8 mouse cellular contexts compared by ENCODE assay signal in genomic region chr7:98968082-98968674, GRCm38 (mm10).
DNase-seq lines count a peak whose midpoint lies in the region; ATAC-seq and TF ChIP-seq lines count a peak whose summit lies in the region.

No protein-coding gene starts in this region.

- no peak overlapping the region for H3K4me3 ChIP-seq in lung, embryonic 14.5 days (ENCODE audit: low read depth, low read length)
- H3K4me3 ChIP-seq in lung, adult 2 months (replicated peaks; ENCODE audit: extremely low read depth, low read depth, low read length) = no peak overlapping the region
- 0 out of 2 replicates have a peak overlapping the region, but pooled peaks have one; percentile 4 for H3K4me3 ChIP-seq in hindbrain, embryonic 14.5 days (replicated peaks; ENCODE audit: low read length)
- no peak overlapping the region for H3K4me3 ChIP-seq in liver, embryonic 11.5 days (ENCODE audit: low read depth, low read length)

- H3K27ac ChIP-seq in lung, embryonic 14.5 days (ENCODE audit: low read depth) = no peak overlapping the region
- peak overlapping the region; percentile 61 for H3K27ac ChIP-seq in hindbrain, embryonic 14.5 days
- no peak overlapping the region for H3K27ac ChIP-seq in liver, embryonic 11.5 days (ENCODE audit: low read depth, low read length)

- ATAC-seq in lung, embryonic 14.5 days (ENCODE audit: insufficient read depth) = 0 out of 2 replicates have a peak, but pooled peaks have one; percentile 21
- peak; percentile 46; the same call in 1 of the 2 replicates for ATAC-seq in hindbrain, embryonic 14.5 days (ENCODE audit: low FRiP score)
- ATAC-seq in liver, embryonic 11.5 days (replicated peaks; ENCODE audit: low FRiP score) = no peak

- peak overlapping the region; percentile 21; the same call in 1 of the 2 replicates for H3K4me2 ChIP-seq in lung, embryonic 14.5 days
- H3K4me2 ChIP-seq in hindbrain, embryonic 14.5 days (replicated peaks) = peak overlapping the region; percentile 42
- no peak overlapping the region; the same call in 1 of the 2 replicates for H3K4me2 ChIP-seq in liver, embryonic 11.5 days

- no peaks in the 10 kb centered on the region for H3K36me3 ChIP-seq in lung, embryonic 14.5 days (ENCODE audit: insufficient read depth)
- H3K36me3 ChIP-seq in hindbrain, embryonic 14.5 days (replicated peaks; ENCODE audit: control insufficient read depth, insufficient read depth) = no peaks in the 10 kb centered on the region
- H3K36me3 ChIP-seq in liver, embryonic 11.5 days (ENCODE audit: control insufficient read depth, insufficient read depth, low read length) = no peaks in the 10 kb centered on the region; the same call in 1 of the 2 replicates

- H3K4me1 ChIP-seq in lung, embryonic 14.5 days (ENCODE audit: insufficient read depth) = no peaks in the 10 kb centered on the region
- H3K4me1 ChIP-seq in lung, adult 2 months (ENCODE audit: control insufficient read depth, insufficient read depth, low read length) = no peaks in the 10 kb centered on the region
- H3K4me1 ChIP-seq in hindbrain, embryonic 14.5 days (replicated peaks; ENCODE audit: control insufficient read depth, insufficient read depth, low read length) = peaks cover 13% of the 10 kb centered on the region
- H3K4me1 ChIP-seq in liver, embryonic 11.5 days (replicated peaks; ENCODE audit: control insufficient read depth, insufficient read depth, low read length) = peaks cover under 1% of the 10 kb centered on the region

- no peak for TF ChIP-seq CTCF in lung, embryonic 14.5 days (IDR thresholded peaks at IDR 0.05; ENCODE audit: low read depth)
- TF ChIP-seq CTCF in lung, adult 2 months (IDR thresholded peaks at IDR 0.05; ENCODE audit: insufficient read depth, low read length) = no peak

- no peak for TF ChIP-seq POLR2A in lung, adult 2 months (IDR thresholded peaks at IDR 0.05; ENCODE audit: borderline replicate concordance, extremely low read depth, low read depth, low read length)

- peak; percentile 29 to 34 for DNase-seq in cerebellum, postnatal 36 days
- DNase-seq in cerebellum, adult 11 months = no peak
- DNase-seq in lung, embryonic 14.5 days = peak; percentile 62
- DNase-seq in lung, adult 2 months = no peak
- peak; percentile 53 for DNase-seq in hindbrain, embryonic 14.5 days (ENCODE audit: low spot score)
- DNase-seq in right cerebral cortex, postnatal 4 days = peak; percentile 12
- DNase-seq in liver, embryonic 11.5 days (ENCODE audit: low spot score) = no peak
- DNase-seq in thymus, adult 18-20 months = no peak

- H3K9me3 ChIP-seq in lung, embryonic 14.5 days (ENCODE audit: low read depth, low read length) = no peaks in the 10 kb centered on the region
- H3K9me3 ChIP-seq in hindbrain, embryonic 14.5 days (ENCODE audit: control insufficient read depth, low read length) = no peaks in the 10 kb centered on the region
- no peaks in the 10 kb centered on the region for H3K9me3 ChIP-seq in liver, embryonic 11.5 days (ENCODE audit: control insufficient read depth, low read length)

- H3K27me3 ChIP-seq in lung, embryonic 14.5 days (ENCODE audit: insufficient read depth, low read length) = no peaks in the 10 kb centered on the region
- no peaks in the 10 kb centered on the region for H3K27me3 ChIP-seq in hindbrain, embryonic 14.5 days (ENCODE audit: control insufficient read depth, insufficient read depth, low read length)
- no peaks in the 10 kb centered on the region for H3K27me3 ChIP-seq in liver, embryonic 11.5 days (replicated peaks; ENCODE audit: control insufficient read depth, insufficient read depth, low read length)

- H3K9ac ChIP-seq in lung, embryonic 14.5 days = no peak overlapping the region
- H3K9ac ChIP-seq in hindbrain, embryonic 14.5 days = peak overlapping the region; percentile 52
- H3K9ac ChIP-seq in liver, embryonic 11.5 days (ENCODE audit: low read depth, low read length) = no peak overlapping the region

- WGBS in lung, embryonic 14.5 days = 21% methylated on average over 16 of the region's 16 CpGs
- 42% methylated on average over 16 of the region's 16 CpGs for WGBS in lung, adult 2 months
- WGBS in hindbrain, embryonic 14.5 days = 10% methylated on average over 16 of the region's 16 CpGs
- 52% methylated on average over 16 of the region's 16 CpGs for WGBS in liver, embryonic 11.5 days

Comparison
In these comparisons a context has a peak if more than half of its experiments do, and no peak if none do; other contexts are left out.
1. DNase-seq: peak in cerebellum, postnatal 36 days (2 of 2), lung, embryonic 14.5 days (single experiment), hindbrain, embryonic 14.5 days (single experiment) and right cerebral cortex, postnatal 4 days (single experiment); none in cerebellum, adult 11 months (single experiment), lung, adult 2 months (single experiment), liver, embryonic 11.5 days (single experiment) and thymus, adult 18-20 months (0 of 2).